In the genomic region with DNA sequence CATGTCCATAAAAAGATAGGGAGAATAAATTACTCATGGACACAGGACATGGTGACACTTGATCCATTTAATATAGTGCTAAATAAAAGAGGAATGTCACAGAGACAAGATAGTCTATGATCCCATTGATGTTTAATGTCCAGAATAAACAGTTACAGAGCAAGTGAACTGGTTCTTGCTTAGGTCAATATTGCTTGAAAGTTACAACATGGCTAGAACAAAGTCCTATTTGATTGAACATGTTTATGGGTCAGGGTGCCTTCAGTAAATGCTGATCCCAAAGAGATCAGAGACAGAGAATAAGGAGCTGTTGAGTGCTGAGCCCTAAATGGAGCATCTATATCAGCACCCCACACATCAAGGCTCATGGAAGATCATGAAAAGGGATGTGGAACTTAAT, we compare ENCODE assay signal across 29 mouse cellular contexts. TPM values are rescaled to one million over a fixed set of nuclear protein-coding genes. Genes with fewer than 3 reads are reported as not detected.
"Had no signal": no experiment of that assay in that cellular context is flagged by ENCODE, and none has a peak within 500 bp of the region (broad histone marks: within the 10 kb centered on the region; RNA-seq: fewer than 3 reads in every experiment).

No protein-coding gene starts in this region.

RNA-seq across cellular contexts. Expression of a gene that starts 12.4 kb away (rescaled TPM):
- total RNA-seq: common myeloid progenitor, adult 5-6 weeks; forebrain, postnatal 0 days; gastrocnemius, adult 18-20 months; gastrocnemius, adult 2 months; gastrocnemius, postnatal 10 days; gastrocnemius, postnatal 14 days; gastrocnemius, postnatal 25 days; gastrocnemius, postnatal 36 days; granulocyte monocyte progenitor cell, adult 5-6 weeks; heart, adult 18-20 months; heart, adult 2 months had no signal
- polyA plus RNA-seq: cerebellum, adult 2 months; cortical plate, adult 2 months; embryonic facial prominence, embryonic 10.5 days; embryonic facial prominence, embryonic 11.5 days; embryonic facial prominence, embryonic 12.5 days; embryonic facial prominence, embryonic 13.5 days; embryonic facial prominence, embryonic 14.5 days; embryonic facial prominence, embryonic 15.5 days; erythroblast, embryonic 14.5 days; forebrain, embryonic 10.5 days; forebrain, embryonic 11.5 days; forebrain, embryonic 12.5 days; forebrain, embryonic 13.5 days; forebrain, embryonic 14.5 days; forebrain, embryonic 15.5 days; forebrain, embryonic 16.5 days; forebrain, postnatal 0 days; frontal cortex, adult 2 months; gonadal fat pad, adult 2 months; heart, adult 2 months had no signal
